Mouse (Mus musculus) intestine, embryonic 14.5 days (tissue): Measurements from ENCODE around the gene Aknad1. TPM values are rescaled to one million over a fixed set of nuclear protein-coding genes. Genes with fewer than 3 reads are reported as not detected.

Experiments
- ATAC-seq: fragments of 200-750 bp; cut with Nextera tagmentation; replicated peaks from 2 replicates; pipeline ENCODE4 v1.8.0; 2017; ENCODE audit warnings: low read depth, moderate number of reproducible peaks, moderate TSS enrichment, moderate library complexity; ENCODE audit not compliant: low FRiP score, low TSS enrichment
- DNase-seq: peaks from one replicate; pipeline ENCODE4 v3.0.0-alpha.2; 2018; ENCODE audit warnings: low spot score
- H3K27ac ChIP-seq: fragments of 300-500 bp; sonication (generic); 2 replicates; pipeline ENCODE4 v1.5.1; 2014; ENCODE audit warnings: low read depth, mild to moderate bottlenecking, control low read depth
- H3K27me3 ChIP-seq: fragments of 300-500 bp; sonication (generic); replicated peaks from 2 replicates; pipeline ENCODE4 v1.6.1; 2014; ENCODE audit warnings: low read length, control low read depth; ENCODE audit not compliant: control insufficient read depth, insufficient read depth
- H3K36me3 ChIP-seq: fragments of 300-500 bp; sonication (generic); 2 replicates; pipeline ENCODE4 v1.6.1; 2014; ENCODE audit warnings: low read length, control low read depth; ENCODE audit not compliant: control insufficient read depth, insufficient read depth
- H3K4me1 ChIP-seq: fragments of 300-500 bp; sonication (generic); replicated peaks from 2 replicates; pipeline ENCODE4 v1.6.1; 2014; ENCODE audit warnings: low read length, control low read depth, mixed read lengths; ENCODE audit not compliant: control insufficient read depth, insufficient read depth
- H3K4me2 ChIP-seq: fragments of 300-500 bp; sonication (generic); 2 replicates; pipeline ENCODE4 v1.6.1; 2014; ENCODE audit warnings: low read length
- H3K4me3 ChIP-seq: fragments of 300-500 bp; sonication (generic); 2 replicates; pipeline ENCODE4 v1.5.1; 2014; ENCODE audit warnings: low read depth, low read length, control low read depth, mixed read lengths
- H3K9ac ChIP-seq: fragments of 300-500 bp; sonication (generic); 2 replicates; pipeline ENCODE4 v1.6.1; 2014; ENCODE audit warnings: mild to moderate bottlenecking, low read length
- H3K9me3 ChIP-seq: fragments of 300-500 bp; sonication (generic); 2 replicates; pipeline ENCODE4 v1.6.1; 2016; ENCODE audit warnings: low read length, control low read depth; ENCODE audit not compliant: control insufficient read depth
- WGBS: fragments of 180-500 bp; shearing (Covaris S2); extraction: QIAGEN DNeasy Blood & Tissue Kit; methylation state at CpG from one replicate; pipeline ENCODE4 v1.1.7; 2014; 5-methylcytosine and 5-hydroxymethylcytosine counted together
- polyA plus RNA-seq: library from polyadenylated mRNA; unstranded; fragments of >200 nt; fragmentation: Nextera tagmentation; extraction: Ambion mirVana; gene quantifications from 2 replicates; pipeline ENCODE4 v1.2.1, GENCODE M21; 2014

Aknad1 gene
- polyA plus RNA-seq, 1 experiment from 2014 or later, result 0.20 TPM

- DNase-seq (no peak), ATAC-seq (no peak)
- Histone ChIP-seq H3K9me3 (no peaks in the 10 kb centered on the region), H3K9ac (no peak overlapping the region), H3K4me3 (no peak overlapping the region), H3K4me1 (peaks cover 9% of the 10 kb centered on the region), H3K27ac (no peak overlapping the region), H3K4me2 (no peak overlapping the region), H3K27me3 (no peaks in the 10 kb centered on the region), H3K36me3 (peaks cover 7% of the 10 kb centered on the region; the same call in 1 of the 2 replicates)
- WGBS, result 25% methylated on average over 3 of the region's 3 CpGs
Observed at GRCm38 (mm10) chr3:108713065-108713675, 26.3 kb upstream of the Aknad1 start.

DNA sequence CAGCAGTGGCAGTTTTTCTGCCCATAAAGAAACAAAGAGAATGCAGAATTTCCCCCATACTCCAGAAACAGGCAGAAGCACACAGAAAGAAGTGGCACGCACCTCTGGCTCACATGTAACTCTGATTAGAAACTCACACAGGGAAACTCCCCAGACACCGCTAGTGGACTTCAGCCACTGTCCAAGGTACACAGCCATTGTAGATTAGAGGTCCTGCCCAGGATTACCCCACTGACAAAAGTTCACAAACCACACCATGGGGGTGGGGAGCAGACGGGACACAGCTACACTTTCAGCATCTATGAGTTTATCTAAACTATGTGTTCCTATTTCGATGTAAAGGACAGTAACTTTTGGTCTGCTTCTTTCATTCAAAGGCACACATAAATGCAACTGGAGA, 24.6 kb upstream of the Aknad1 start:
- no peaks in the 10 kb centered on the region for H3K27me3 ChIP-seq
- H3K36me3 ChIP-seq, result peaks cover 5% of the 10 kb centered on the region; the same call in 1 of the 2 replicates
- no peak for ATAC-seq
- 87% methylated on average over 4 of the region's 4 CpGs for WGBS
- no peaks in the 10 kb centered on the region for H3K9me3 ChIP-seq
- peaks cover 14% of the 10 kb centered on the region for H3K4me1 ChIP-seq
- no peak for DNase-seq
- H3K4me2 ChIP-seq, result no peak overlapping the region
- H3K27ac ChIP-seq, result no peak overlapping the region
- no peak overlapping the region for H3K9ac ChIP-seq
- H3K4me3 ChIP-seq, result no peak overlapping the region

- Histone ChIP-seq H3K36me3 (no peaks in the 10 kb centered on the region), H3K9ac (no peak overlapping the region), H3K27ac (no peak overlapping the region), H3K4me1 (peaks cover 27% of the 10 kb centered on the region), H3K4me3 (no peak overlapping the region), H3K4me2 (no peak overlapping the region), H3K27me3 (no peaks in the 10 kb centered on the region), H3K9me3 (no peaks in the 10 kb centered on the region)
- DNase-seq, result no peak
- WGBS, result 78% methylated on average over 3 of the region's 3 CpGs
- no peak for ATAC-seq
Observed at GRCm38 (mm10) chr3:108717896-108718502, 21.5 kb upstream of the Aknad1 start.

DNA sequence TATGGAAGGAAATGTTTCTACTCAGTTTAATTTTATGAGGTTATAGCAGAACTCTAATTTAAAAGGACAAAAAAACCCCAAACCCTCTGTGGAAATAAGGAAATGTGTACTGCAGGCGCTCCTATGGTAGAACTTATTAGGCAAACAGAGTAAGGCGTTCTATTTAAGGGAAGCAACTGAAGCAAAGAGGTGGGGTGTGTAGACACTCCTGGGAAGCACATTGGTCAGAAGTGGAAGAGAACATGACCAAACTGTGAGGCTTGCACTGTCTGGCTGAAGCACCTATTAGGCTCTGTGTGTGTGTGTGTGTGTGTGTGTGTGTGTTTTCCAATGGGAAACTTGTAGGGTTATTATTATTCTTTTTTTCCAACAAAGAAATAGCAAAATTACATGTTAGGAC, 20.1 kb upstream of the Aknad1 start:
- Histone ChIP-seq H3K36me3 (no peaks in the 10 kb centered on the region), H3K27me3 (no peaks in the 10 kb centered on the region), H3K9me3 (no peaks in the 10 kb centered on the region), H3K4me2 (peak overlapping the region; percentile 18; the same call in 1 of the 2 replicates), H3K4me1 (peaks cover 25% of the 10 kb centered on the region), H3K27ac (no peak overlapping the region), H3K9ac (no peak overlapping the region), H3K4me3 (no peak overlapping the region)
- DNase-seq, result no peak
- no peak for ATAC-seq
- WGBS, result 73% methylated on average over 2 of the region's 2 CpGs

DNA sequence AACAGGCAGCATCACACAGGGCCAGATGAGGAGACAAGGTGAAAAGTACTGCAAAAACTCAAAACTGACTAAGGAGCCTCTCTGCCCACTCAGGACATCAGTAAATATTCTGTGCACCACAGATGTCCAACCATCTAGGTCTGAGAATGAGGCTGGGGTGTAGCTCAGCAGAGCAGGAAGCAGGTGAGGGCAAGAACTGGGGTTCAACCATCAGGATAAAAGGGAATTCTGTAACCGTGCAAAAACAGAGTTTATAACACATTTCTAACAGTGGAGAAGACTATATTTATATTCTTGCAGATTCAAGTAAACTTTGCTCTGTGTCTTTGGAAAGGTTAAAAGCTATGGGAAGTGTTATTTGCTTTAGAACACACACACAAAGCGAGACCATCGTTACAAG, 19.7 kb upstream of the Aknad1 start:
- peaks cover 25% of the 10 kb centered on the region for H3K4me1 ChIP-seq
- H3K27ac ChIP-seq, result no peak overlapping the region
- H3K9me3 ChIP-seq, result no peaks in the 10 kb centered on the region
- no peaks in the 10 kb centered on the region for H3K27me3 ChIP-seq
- DNase-seq (no peak), ATAC-seq (no peak)
- no peak overlapping the region for H3K4me3 ChIP-seq
- WGBS, result 53% methylated on average over 3 of the region's 3 CpGs
- no peak overlapping the region for H3K9ac ChIP-seq
- H3K36me3 ChIP-seq, result no peaks in the 10 kb centered on the region
- H3K4me2 ChIP-seq, result peak overlapping the region; percentile 18; the same call in 1 of the 2 replicates

DNA sequence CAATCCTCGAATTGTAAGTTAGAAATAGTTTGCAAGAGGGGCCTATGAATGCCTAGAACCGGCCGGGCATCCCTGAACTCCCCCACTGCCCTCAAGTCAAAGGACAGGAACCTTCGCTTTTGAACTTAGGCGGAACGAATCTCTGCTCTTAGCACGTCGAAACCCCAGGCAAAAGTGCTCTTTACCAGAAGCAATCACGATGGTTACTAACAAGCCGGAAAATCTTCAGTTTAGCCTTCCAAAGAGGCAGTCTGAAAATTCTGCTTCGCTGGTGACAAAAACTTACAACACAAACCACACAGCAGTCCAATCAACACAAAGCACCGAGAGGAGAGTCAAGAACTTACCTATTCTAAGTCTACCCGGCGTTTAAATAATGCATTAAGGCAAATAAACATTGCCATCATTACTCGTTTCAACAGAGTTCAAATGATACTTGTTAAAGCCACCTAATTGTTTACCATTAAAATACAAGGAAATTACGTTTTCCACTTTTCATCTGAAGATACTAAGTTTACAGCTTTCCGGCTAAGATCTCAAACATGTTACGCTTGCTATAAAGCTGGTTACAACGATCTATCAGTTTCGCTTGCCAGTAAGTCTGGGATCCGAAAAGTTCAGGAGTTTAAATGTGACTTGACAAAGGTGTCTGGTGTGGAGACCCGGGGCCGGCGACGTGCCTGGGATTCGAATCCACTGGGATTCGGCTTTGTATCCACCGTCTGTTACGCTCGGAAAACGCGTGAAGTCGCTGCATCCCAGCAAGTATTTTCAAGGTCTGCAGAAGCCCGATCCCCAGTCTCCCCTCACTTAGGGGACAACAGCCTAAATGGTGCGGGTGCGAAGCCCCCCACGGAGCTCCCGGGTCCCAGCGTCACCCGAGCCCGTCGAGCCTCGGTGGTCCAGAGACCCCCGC, 18.1 kb upstream of the Aknad1 start:
- Histone ChIP-seq H3K27me3 (no peaks in the 10 kb centered on the region), H3K4me2 (peak overlapping the region; percentile 76), H3K36me3 (no peaks in the 10 kb centered on the region), H3K4me3 (peak overlapping the region; percentile 80), H3K27ac (peak overlapping the region; percentile 90), H3K4me1 (peaks cover 25% of the 10 kb centered on the region), H3K9me3 (no peaks in the 10 kb centered on the region), H3K9ac (peak overlapping the region; percentile 86)
- DNase-seq (no peak), ATAC-seq (no peak)
- WGBS, result under 1% methylated on average over 38 of the region's 44 CpGs

- DNase-seq (peak; percentile 99), ATAC-seq (peak; percentile 97)
- Histone ChIP-seq H3K9me3 (no peaks in the 10 kb centered on the region), H3K27me3 (no peaks in the 10 kb centered on the region), H3K36me3 (no peaks in the 10 kb centered on the region), H3K27ac (peak within 1 kb of the TSS; percentile 90), H3K4me1 (peaks cover 25% of the 10 kb centered on the region), H3K9ac (peak within 1 kb of the TSS; percentile 86), H3K4me2 (peak within 1 kb of the TSS; percentile 76), H3K4me3 (peak within 1 kb of the TSS; percentile 80)
- 2% methylated on average over 53 of the region's 53 CpGs for WGBS
Observed at GRCm38 (mm10) chr3:108722036-108722872, 17.2 kb upstream of the Aknad1 start, which contains the start of gene Gpsm2. Gene Gpsm2 (minus strand): TSS chr3:108722309.

GRCm38 (mm10) chr3:108726413-108726812, 13.0 kb upstream of the Aknad1 start:
- H3K4me2 ChIP-seq, result no peak overlapping the region
- H3K27ac ChIP-seq, result no peak overlapping the region
- peaks cover 9% of the 10 kb centered on the region for H3K4me1 ChIP-seq
- no peaks in the 10 kb centered on the region for H3K27me3 ChIP-seq
- no peak overlapping the region for H3K9ac ChIP-seq
- no peaks in the 10 kb centered on the region for H3K36me3 ChIP-seq
- 91% methylated on average over 7 of the region's 7 CpGs for WGBS
- H3K4me3 ChIP-seq, result no peak overlapping the region
- H3K9me3 ChIP-seq, result no peaks in the 10 kb centered on the region
- DNase-seq (no peak), ATAC-seq (no peak)
